Mouse (Mus musculus) neural tube, embryonic 15.5 days (tissue): ENCODE results near the gene D11Wsu47e. TPM values are rescaled to one million over a fixed set of nuclear protein-coding genes. Genes with fewer than 3 reads are reported as not detected.

ENCODE experiments used
- ATAC-seq: fragments of 200-750 bp; cut with Nextera tagmentation; 2 replicates; pipeline ENCODE4 v1.8.0; 2017; ENCODE audit warnings: mild to moderate bottlenecking, moderate TSS enrichment, moderate library complexity; ENCODE audit not compliant: low FRiP score
- H3K27ac ChIP-seq: fragments of 300-500 bp; sonication (generic); replicated peaks from 2 replicates; pipeline ENCODE4 v1.5.1; 2015; ENCODE audit warnings: mild to moderate bottlenecking, inconsistent platforms
- H3K27me3 ChIP-seq: fragments of 300-500 bp; sonication (generic); replicated peaks from 2 replicates; pipeline ENCODE4 v1.6.1; 2015; ENCODE audit warnings: inconsistent platforms
- H3K36me3 ChIP-seq: fragments of 300-500 bp; sonication (generic); 2 replicates; pipeline ENCODE4 v1.6.1; 2015; ENCODE audit warnings: inconsistent platforms
- H3K4me1 ChIP-seq: fragments of 300-500 bp; sonication (generic); 2 replicates; pipeline ENCODE4 v1.6.1; 2015; ENCODE audit warnings: inconsistent platforms
- H3K4me2 ChIP-seq: fragments of 300-500 bp; sonication (generic); 2 replicates; pipeline ENCODE4 v1.6.1; 2015; ENCODE audit warnings: inconsistent platforms, mild to moderate bottlenecking, moderate library complexity
- H3K4me3 ChIP-seq: fragments of 300-500 bp; sonication (generic); replicated peaks from 2 replicates; pipeline ENCODE4 v1.5.1; 2015; ENCODE audit warnings: mild to moderate bottlenecking, inconsistent platforms
- H3K9ac ChIP-seq: fragments of 300-500 bp; sonication (generic); replicated peaks from 2 replicates; pipeline ENCODE4 v1.6.1; 2015; ENCODE audit warnings: mild to moderate bottlenecking, inconsistent platforms
- H3K9me3 ChIP-seq: fragments of 300-500 bp; sonication (generic); replicated peaks from 2 replicates; pipeline ENCODE4 v1.6.1; 2016; ENCODE audit warnings: inconsistent platforms
- WGBS: fragments of 180-500 bp; shearing (Covaris S2); methylation state at CpG from one replicate; pipeline ENCODE4 v1.1.7; 2015; ENCODE audit warnings: mixed read lengths; 5-methylcytosine and 5-hydroxymethylcytosine counted together
- polyA plus RNA-seq: library from polyadenylated mRNA; unstranded; fragments of >200 nt; fragmentation: Nextera tagmentation; extraction: Ambion mirVana; gene quantifications from 2 replicates; pipeline ENCODE4 v1.2.1, GENCODE M21; 2015

D11Wsu47e gene
- polyA plus RNA-seq, 1 experiment from 2014 or later: 21.8 TPM

DNA sequence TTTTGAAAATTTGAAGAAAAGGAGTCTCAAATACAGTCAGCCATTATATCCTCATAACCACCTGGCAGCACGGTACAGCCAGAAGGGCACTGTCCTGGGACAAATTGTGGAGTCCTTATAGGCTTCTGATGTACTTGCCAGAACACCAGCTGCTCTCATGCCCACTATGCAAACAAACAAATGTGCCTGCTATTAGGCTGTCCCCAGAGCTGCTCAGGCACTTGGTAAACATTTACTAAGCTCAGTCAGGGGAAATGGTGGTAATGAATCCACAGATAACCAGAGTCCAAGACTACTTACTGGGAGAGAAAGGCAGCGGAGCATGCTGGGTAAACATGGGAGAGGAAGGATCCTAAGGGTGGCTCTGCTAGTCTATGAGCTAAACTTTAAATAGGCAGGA, 17.1 kb upstream of the D11Wsu47e start:
- Histone ChIP-seq H3K9ac (no peak overlapping the region), H3K4me2 (no peak overlapping the region), H3K27ac (0 out of 2 replicates have a peak overlapping the region, but pooled peaks have one; percentile 20), H3K4me1 (peaks cover 19% of the 10 kb centered on the region), H3K9me3 (no peaks in the 10 kb centered on the region), H3K36me3 (peaks cover 43% of the 10 kb centered on the region), H3K27me3 (no peaks in the 10 kb centered on the region), H3K4me3 (no peak overlapping the region)
- WGBS: 47% methylated on average over 2 of the region's 2 CpGs
- ATAC-seq: no peak

GRCm38 (mm10) chr11:113667704-113668103, 16.5 kb upstream of the D11Wsu47e start:
- ATAC-seq: no peak
- Histone ChIP-seq H3K9ac (no peak overlapping the region), H3K4me1 (peaks cover 19% of the 10 kb centered on the region), H3K27me3 (no peaks in the 10 kb centered on the region), H3K27ac (no peak overlapping the region), H3K9me3 (no peaks in the 10 kb centered on the region), H3K36me3 (peaks cover 38% of the 10 kb centered on the region), H3K4me3 (no peak overlapping the region), H3K4me2 (no peak overlapping the region)
- WGBS: 84% methylated on average over 4 of the region's 4 CpGs

DNA sequence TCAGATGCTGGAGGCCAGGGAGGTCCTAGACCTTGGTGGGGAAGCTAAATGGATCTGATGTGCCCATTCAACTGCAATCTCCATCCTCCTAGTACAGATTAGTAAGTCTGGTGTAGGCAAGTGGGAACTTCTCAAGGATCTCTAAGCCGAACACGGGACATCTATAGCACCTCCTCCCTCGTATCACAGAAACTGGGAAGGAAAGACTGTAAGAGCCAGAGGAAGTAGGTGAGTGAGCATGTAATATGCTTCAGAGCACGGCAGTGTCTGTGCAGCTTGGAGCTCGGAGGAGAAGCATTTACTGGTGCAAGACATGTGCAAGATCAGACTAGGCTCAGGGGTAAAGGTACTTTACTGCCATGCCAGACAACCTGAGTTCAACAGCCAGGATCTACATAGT, 15.4 kb upstream of the D11Wsu47e start:
- Histone ChIP-seq H3K4me3 (no peak overlapping the region), H3K27ac (no peak overlapping the region), H3K27me3 (no peaks in the 10 kb centered on the region), H3K36me3 (peaks cover 37% of the 10 kb centered on the region), H3K4me2 (no peak overlapping the region), H3K4me1 (peaks cover 19% of the 10 kb centered on the region), H3K9ac (no peak overlapping the region), H3K9me3 (no peaks in the 10 kb centered on the region)
- 88% methylated on average over 5 of the region's 5 CpGs for WGBS
- ATAC-seq: no peak

- Histone ChIP-seq H3K4me2 (no peak overlapping the region), H3K9ac (no peak overlapping the region), H3K36me3 (peaks cover 32% of the 10 kb centered on the region), H3K27me3 (no peaks in the 10 kb centered on the region), H3K9me3 (no peaks in the 10 kb centered on the region), H3K27ac (no peak overlapping the region), H3K4me3 (no peak overlapping the region), H3K4me1 (peaks cover 19% of the 10 kb centered on the region)
- 77% methylated on average over 4 of the region's 4 CpGs for WGBS
- ATAC-seq: no peak
These were observed 14.5 kb upstream of the D11Wsu47e start for GRCm38 (mm10) chr11:113669711-113670110.

- no peak overlapping the region for H3K4me2 ChIP-seq
- no peaks in the 10 kb centered on the region for H3K9me3 ChIP-seq
- H3K36me3 ChIP-seq: peaks cover 44% of the 10 kb centered on the region
- H3K27ac ChIP-seq: no peak overlapping the region
- H3K4me3 ChIP-seq: no peak overlapping the region
- ATAC-seq: no peak
- WGBS: 96% methylated on average over 4 of the region's 4 CpGs
- no peak overlapping the region for H3K9ac ChIP-seq
- no peaks in the 10 kb centered on the region for H3K27me3 ChIP-seq
- peaks cover 14% of the 10 kb centered on the region for H3K4me1 ChIP-seq
These were observed 10.6 kb upstream of the D11Wsu47e start for GRCm38 (mm10) chr11:113673614-113674013.

GRCm38 (mm10) chr11:113674595-113674994, 9.6 kb upstream of the D11Wsu47e start:
- no peak overlapping the region for H3K4me2 ChIP-seq
- H3K9me3 ChIP-seq: no peaks in the 10 kb centered on the region
- peaks cover 15% of the 10 kb centered on the region; the same call in 1 of the 2 replicates for H3K4me1 ChIP-seq
- no peak overlapping the region for H3K27ac ChIP-seq
- no peak overlapping the region for H3K9ac ChIP-seq
- H3K36me3 ChIP-seq: peaks cover 41% of the 10 kb centered on the region
- ATAC-seq: no peak
- 83% methylated on average over 5 of the region's 5 CpGs for WGBS
- no peak overlapping the region for H3K4me3 ChIP-seq
- no peaks in the 10 kb centered on the region for H3K27me3 ChIP-seq

GRCm38 (mm10) chr11:113676847-113677246, 7.4 kb upstream of the D11Wsu47e start:
- Histone ChIP-seq H3K27ac (no peak overlapping the region), H3K27me3 (no peaks in the 10 kb centered on the region), H3K36me3 (peaks cover 30% of the 10 kb centered on the region), H3K9me3 (no peaks in the 10 kb centered on the region), H3K9ac (no peak overlapping the region), H3K4me1 (peaks cover 28% of the 10 kb centered on the region), H3K4me2 (no peak overlapping the region), H3K4me3 (no peak overlapping the region)
- ATAC-seq: no peak
- 85% methylated on average over 2 of the region's 2 CpGs for WGBS

GRCm38 (mm10) chr11:113677378-113677777, 6.8 kb upstream of the D11Wsu47e start:
- ATAC-seq: no peak
- Histone ChIP-seq H3K27me3 (no peaks in the 10 kb centered on the region), H3K4me3 (no peak overlapping the region), H3K9me3 (no peaks in the 10 kb centered on the region), H3K36me3 (peaks cover 28% of the 10 kb centered on the region), H3K4me1 (peaks cover 33% of the 10 kb centered on the region), H3K27ac (no peak overlapping the region; the same call in 1 of the 2 replicates), H3K9ac (no peak overlapping the region), H3K4me2 (no peak overlapping the region)
- WGBS: 93% methylated on average over 2 of the region's 2 CpGs

GRCm38 (mm10) chr11:113678373-113678772, 5.8 kb upstream of the D11Wsu47e start:
- no peak overlapping the region for H3K27ac ChIP-seq
- 93% methylated on average over 8 of the region's 8 CpGs for WGBS
- H3K4me1 ChIP-seq: peaks cover 40% of the 10 kb centered on the region
- H3K9me3 ChIP-seq: no peaks in the 10 kb centered on the region
- peaks cover 22% of the 10 kb centered on the region for H3K36me3 ChIP-seq
- H3K27me3 ChIP-seq: no peaks in the 10 kb centered on the region
- ATAC-seq: no peak
- H3K9ac ChIP-seq: no peak overlapping the region
- H3K4me3 ChIP-seq: no peak overlapping the region
- H3K4me2 ChIP-seq: no peak overlapping the region

GRCm38 (mm10) chr11:113680954-113681353, 3.3 kb upstream of the D11Wsu47e start:
- WGBS: 90% methylated on average over 2 of the region's 2 CpGs
- no peaks in the 10 kb centered on the region for H3K9me3 ChIP-seq
- no peak overlapping the region for H3K4me3 ChIP-seq
- no peak overlapping the region for H3K27ac ChIP-seq
- peaks cover 52% of the 10 kb centered on the region for H3K4me1 ChIP-seq
- no peak overlapping the region for H3K9ac ChIP-seq
- no peaks in the 10 kb centered on the region for H3K27me3 ChIP-seq
- ATAC-seq: no peak
- H3K36me3 ChIP-seq: peaks cover 11% of the 10 kb centered on the region
- H3K4me2 ChIP-seq: no peak overlapping the region

DNA sequence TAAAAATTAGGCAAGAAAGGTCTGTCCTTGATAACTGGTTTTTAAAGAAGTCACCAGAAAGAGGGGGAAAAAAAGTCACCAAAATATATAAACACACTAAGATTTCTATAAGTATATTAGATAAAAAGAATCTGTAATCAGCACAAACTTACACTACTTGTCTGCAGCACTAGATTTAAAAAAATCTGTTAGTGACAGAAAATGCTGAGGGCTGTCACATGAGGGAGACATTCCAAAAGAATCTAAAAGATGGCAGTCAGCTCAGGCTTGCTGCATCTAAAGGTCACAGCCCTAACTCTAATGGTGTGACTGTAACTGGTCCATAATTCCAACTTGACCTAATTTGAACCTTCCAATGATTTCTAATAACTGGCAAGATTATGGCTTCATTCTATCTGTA, 2.2 kb upstream of the D11Wsu47e start:
- Histone ChIP-seq H3K36me3 (peaks cover 2% of the 10 kb centered on the region), H3K4me3 (no peak overlapping the region), H3K27ac (no peak overlapping the region), H3K4me1 (peaks cover 59% of the 10 kb centered on the region), H3K27me3 (no peaks in the 10 kb centered on the region), H3K9me3 (no peaks in the 10 kb centered on the region), H3K9ac (no peak overlapping the region), H3K4me2 (peak overlapping the region; percentile 90)
- ATAC-seq: no peak

GRCm38 (mm10) chr11:113682897-113683626, 1.1 kb upstream of the D11Wsu47e start:
- no peaks in the 10 kb centered on the region for H3K9me3 ChIP-seq
- H3K4me1 ChIP-seq: peaks cover 57% of the 10 kb centered on the region
- no peaks in the 10 kb centered on the region for H3K27me3 ChIP-seq
- peak overlapping the region; percentile 90 for H3K4me2 ChIP-seq
- H3K9ac ChIP-seq: peak overlapping the region; percentile 89
- peak overlapping the region; percentile 91 for H3K4me3 ChIP-seq
- peaks cover 6% of the 10 kb centered on the region for H3K36me3 ChIP-seq
- H3K27ac ChIP-seq: peak overlapping the region; percentile 93
- WGBS: 3% methylated on average over 37 of the region's 38 CpGs
- peak; percentile 14 for ATAC-seq
